Mouse (Mus musculus) inflammation-experienced regulatory T-cells (primary cell): ENCODE results near the gene Acsl6. TPM values are rescaled to one million over a fixed set of nuclear protein-coding genes. Genes with fewer than 3 reads are reported as not detected.

Experiments used
- polyA plus RNA-seq, 2 experiments: library from polyadenylated mRNA; unstranded; fragments of 100-300 nt; shearing (Covaris generic); gene quantifications; one replicate each; pipeline ENCODE4 v1.2.1; 2017

Gene Acsl6
- under 1 TPM; 0.05 to 0.59 TPM for polyA plus RNA-seq

GRCm38 (mm10) chr11:54303728-54304470 is at the start of gene Acsl6:
Gene Acsl6, plus strand, starts transcription at chr11:54303798.

GRCm38 (mm10) chr11:54267177-54267576 is 36.4 kb upstream of the Acsl6 start, which contains the start of gene Il3:
Gene Il3, minus strand, starts transcription at chr11:54267277.

Other genes with a start within 250 kb of the Acsl6 start
- gene Pdlim4, start 234.8 kb upstream of the Acsl6 start, polyA plus RNA-seq: 10 to 100 TPM in 1 of 2 experiments, 1 to 10 TPM in 1; 2.3 to 72.6 TPM
- not detected for gene P4ha2, start 203.7 kb upstream of the Acsl6 start, polyA plus RNA-seq
- gene Csf2, start 54.1 kb upstream of the Acsl6 start, polyA plus RNA-seq: 1 to 10 TPM in 1 of 2 experiments, under 1 TPM in 1; 0.27 to 4.3 TPM
- gene Il3, start 36.5 kb upstream of the Acsl6 start, polyA plus RNA-seq: not detected
- gene Meikin, start 66.9 kb downstream of the Acsl6 start, polyA plus RNA-seq: under 1 TPM; 0.14 to 0.26 TPM
- 1 to 10 TPM; 5.2 to 6.6 TPM for gene Fnip1, start 134.4 kb downstream of the Acsl6 start, polyA plus RNA-seq
- 100 to 1,000 TPM; 200 to 230 TPM for gene Rapgef6, start 219.0 kb downstream of the Acsl6 start, polyA plus RNA-seq